Comparison of ENCODE assay signal across 8 mouse cellular contexts in genomic region chr7:90302647-90303552, GRCm38 (mm10). TPM values are rescaled to one million over a fixed set of nuclear protein-coding genes. Genes with fewer than 3 reads are reported as not detected.
A peak's percentile ranks its signal among the peaks of the same experiment; 100 is the strongest.
DNase-seq lines count a peak whose midpoint lies in the region; ATAC-seq and TF ChIP-seq lines count a peak whose summit lies in the region.

No protein-coding gene starts in this region.

- H3K4me1 ChIP-seq in liver, adult 2 months (ENCODE audit: control insufficient read depth, insufficient read depth, low read length): peaks cover 2% of the 10 kb centered on the region; the same call in 1 of the 2 replicates
- H3K4me1 ChIP-seq in hindbrain, embryonic 16.5 days (ENCODE audit: control insufficient read depth, insufficient read depth, low read depth, low read length): peaks cover 5% of the 10 kb centered on the region
- H3K4me1 ChIP-seq in liver, postnatal 0 days (ENCODE audit: insufficient read depth): 0 out of 2 replicates have a peak, but pooled peaks cover 2% of the 10 kb centered on the region
- H3K4me1 ChIP-seq in stomach, embryonic 16.5 days (ENCODE audit: control insufficient read depth, insufficient read depth, low read length): peaks cover 3% of the 10 kb centered on the region; the same call in 1 of the 2 replicates

- no peaks in the 10 kb centered on the region for H3K79me2 ChIP-seq in liver, adult 2 months (ENCODE audit: control insufficient read depth, insufficient read depth, low read length)

- no peak for TF ChIP-seq POLR2A in liver, adult 2 months (IDR thresholded peaks at IDR 0.05; ENCODE audit: extremely low read depth, insufficient read depth, low read length)

- TF ChIP-seq EP300 in liver, postnatal 0 days (IDR thresholded peaks at IDR 0.05; ENCODE audit: low read depth): no peak

- no peaks in the 10 kb centered on the region for H3K9me3 ChIP-seq in hindbrain, embryonic 16.5 days (ENCODE audit: control insufficient read depth, low read length)
- no peaks in the 10 kb centered on the region for H3K9me3 ChIP-seq in liver, postnatal 0 days (ENCODE audit: low read length)
- no peaks in the 10 kb centered on the region for H3K9me3 ChIP-seq in stomach, embryonic 16.5 days (replicated peaks; ENCODE audit: control insufficient read depth, low read length)

- H3K4me3 ChIP-seq in liver, adult 2 months (ENCODE audit: insufficient read depth, low read depth, low read length): peak overlapping the region; percentile 48
- H3K4me3 ChIP-seq in hindbrain, embryonic 16.5 days (ENCODE audit: low read length): peak overlapping the region; percentile 71
- H3K4me3 ChIP-seq in liver, postnatal 0 days (ENCODE audit: low read depth, low read length): peak overlapping the region; percentile 52
- H3K4me3 ChIP-seq in stomach, embryonic 16.5 days (replicated peaks; ENCODE audit: low read length): peak overlapping the region; percentile 60

- H3K27ac ChIP-seq in liver, adult 2 months (replicated peaks; ENCODE audit: insufficient read depth, low read depth, low read length): no peak overlapping the region
- no peak overlapping the region for H3K27ac ChIP-seq in hindbrain, embryonic 16.5 days (ENCODE audit: low read depth, low read length)
- no peak overlapping the region for H3K27ac ChIP-seq in liver, postnatal 0 days (ENCODE audit: low read depth)
- no peak overlapping the region; the same call in 1 of the 2 replicates for H3K27ac ChIP-seq in stomach, embryonic 16.5 days (ENCODE audit: low read length)

- ATAC-seq in hindbrain, embryonic 16.5 days: peak; percentile 63
- ATAC-seq in liver, postnatal 0 days: no peak; the same call in 1 of the 2 replicates
- ATAC-seq in stomach, embryonic 16.5 days (ENCODE audit: insufficient read depth, low FRiP score): peak; percentile 48; the same call in 1 of the 2 replicates

- peak overlapping the region; percentile 98 for H3K4me2 ChIP-seq in hindbrain, embryonic 16.5 days (ENCODE audit: low read length)
- peak overlapping the region; percentile 84 for H3K4me2 ChIP-seq in liver, postnatal 0 days (ENCODE audit: low read depth, low read length)
- H3K4me2 ChIP-seq in stomach, embryonic 16.5 days (ENCODE audit: low read depth, low read length): peak overlapping the region; percentile 97

- peaks cover 10% of the 10 kb centered on the region; the same call in 1 of the 2 replicates for H3K27me3 ChIP-seq in liver, adult 2 months (ENCODE audit: control insufficient read depth, insufficient read depth, low read length)
- H3K27me3 ChIP-seq in hindbrain, embryonic 16.5 days (replicated peaks; ENCODE audit: control insufficient read depth, insufficient read depth, low read length): peaks cover 13% of the 10 kb centered on the region
- peaks cover 30% of the 10 kb centered on the region for H3K27me3 ChIP-seq in liver, postnatal 0 days (ENCODE audit: insufficient read depth, low read length)
- H3K27me3 ChIP-seq in stomach, embryonic 16.5 days (ENCODE audit: control insufficient read depth, insufficient read depth, low read length): no peaks in the 10 kb centered on the region

- H3K36me3 ChIP-seq in liver, adult 2 months (ENCODE audit: control insufficient read depth, insufficient read depth, low read length): no peaks in the 10 kb centered on the region
- H3K36me3 ChIP-seq in hindbrain, embryonic 16.5 days (ENCODE audit: control insufficient read depth, insufficient read depth, low read length): no peaks in the 10 kb centered on the region
- H3K36me3 ChIP-seq in liver, postnatal 0 days (replicated peaks; ENCODE audit: insufficient read depth, low read length): no peaks in the 10 kb centered on the region
- H3K36me3 ChIP-seq in stomach, embryonic 16.5 days (ENCODE audit: control insufficient read depth, insufficient read depth, low read length): no peaks in the 10 kb centered on the region

- no peak for DNase-seq in liver, adult 2 months (ENCODE audit: extremely low read depth, low read depth, low spot score)
- no peak for DNase-seq in liver
- DNase-seq in embryo, embryonic 11 days: peak; percentile 37
- DNase-seq in liver, postnatal 0 days: no peak
- no peak for DNase-seq in layer of hippocampus, adult 11-12 months (ENCODE audit: low spot score)
- DNase-seq in spleen, postnatal 4 days (ENCODE audit: low spot score in 2 of 2): no peak

- no peak for TF ChIP-seq CTCF in liver, adult 2 months (IDR thresholded peaks at IDR 0.05; ENCODE audit: low read depth, low read length)
- no peak for TF ChIP-seq CTCF in liver, postnatal 0 days (IDR thresholded peaks at IDR 0.05; ENCODE audit: low read depth)

- WGBS in liver, adult 2 months: 7% methylated on average over 27 of the region's 27 CpGs
- WGBS in hindbrain, embryonic 16.5 days: 5% methylated on average over 26 of the region's 27 CpGs
- WGBS in liver, postnatal 0 days (ENCODE audit: insufficient replicate concordance): 3% methylated on average over 27 of the region's 27 CpGs
- WGBS in stomach, embryonic 16.5 days: 3% methylated on average over 26 of the region's 27 CpGs

- peak overlapping the region; percentile 29; the same call in 1 of the 2 replicates for H3K9ac ChIP-seq in liver, adult 2 months (ENCODE audit: low read depth, low read length)
- peak overlapping the region; percentile 69 for H3K9ac ChIP-seq in hindbrain, embryonic 16.5 days (ENCODE audit: low read depth, low read length)
- H3K9ac ChIP-seq in liver, postnatal 0 days (replicated peaks): no peak overlapping the region
- peak overlapping the region; percentile 77 for H3K9ac ChIP-seq in stomach, embryonic 16.5 days (ENCODE audit: low read length)

RNA-seq across cellular contexts. Expression of gene Sytl2, which starts 0.8 kb away (rescaled TPM):
- 0.74 and 1.3 TPM in 2 replicates for total RNA-seq in liver, adult 2 months (2014; rRNA removed)
- 0.47 and 0.53 TPM in 2 replicates for polyA plus RNA-seq in liver, adult 2 months (2012; rRNA removed)
- 7.8 and 7.9 TPM in 2 replicates for polyA plus RNA-seq in hindbrain, embryonic 16.5 days (2015; fragmentation: Nextera tagmentation; extraction: Ambion mirVana)
- polyA plus RNA-seq in liver, postnatal 0 days (2015; fragmentation: Nextera tagmentation; extraction: Ambion mirVana): 0.42 and 0.66 TPM in 2 replicates
- 24.6 and 30.8 TPM in 2 replicates for polyA plus RNA-seq in stomach, embryonic 16.5 days (2015; fragmentation: Nextera tagmentation; extraction: Ambion mirVana)

RNA-seq across cellular contexts. Expression of gene Ccdc83, which starts 37.3 kb away (rescaled TPM):
- not detected in 2 replicates for total RNA-seq in liver, adult 2 months (2014; rRNA removed)
- not detected in 2 replicates for polyA plus RNA-seq in liver, adult 2 months (2012; rRNA removed)
- polyA plus RNA-seq in hindbrain, embryonic 16.5 days (2015; fragmentation: Nextera tagmentation; extraction: Ambion mirVana): not detected in 2 replicates
- not detected in 2 replicates for polyA plus RNA-seq in liver, postnatal 0 days (2015; fragmentation: Nextera tagmentation; extraction: Ambion mirVana)
- polyA plus RNA-seq in stomach, embryonic 16.5 days (2015; fragmentation: Nextera tagmentation; extraction: Ambion mirVana): not detected in 2 replicates
